Mouse (Mus musculus) spleen, postnatal 14 days (tissue): Measurements from ENCODE around the gene Trim56.
A peak's percentile ranks its signal among the peaks of the same experiment; 100 is the strongest.

Source experiments
- DNase-seq, 2 experiments: peaks; one replicate each; pipeline ENCODE4 v3.0.0; 2021 to 2022; ENCODE audit warnings: low spot score in 2 of 2

The Trim56 gene

GRCm38 (mm10) chr5:137076191-137076930, 39.6 kb downstream of the Trim56 start:
- peak in 1 of 2 experiments; percentile 11 for DNase-seq

- DNase-seq, result no peak
Observed at GRCm38 (mm10) chr5:137075726-137076125, 40.3 kb downstream of the Trim56 start.

GRCm38 (mm10) chr5:137074191-137074651, 41.8 kb downstream of the Trim56 start:
- no peak for DNase-seq

- no peak for DNase-seq
Observed at GRCm38 (mm10) chr5:137073141-137073540, 42.9 kb downstream of the Trim56 start.

GRCm38 (mm10) chr5:137072079-137072960, 43.7 kb downstream of the Trim56 start, which contains the start of gene Serpine1:
Gene Serpine1, minus strand, starts transcription at chr5:137072268.
- DNase-seq, result peak in 1 of 2 experiments; percentile 11

GRCm38 (mm10) chr5:137070881-137071605, 45.0 kb downstream of the Trim56 start:
- DNase-seq, result no peak

GRCm38 (mm10) chr5:137068711-137069110, 47.3 kb downstream of the Trim56 start:
- DNase-seq, result no peak

- no peak for DNase-seq
Observed at GRCm38 (mm10) chr5:137065923-137066322, 50.1 kb downstream of the Trim56 start.

GRCm38 (mm10) chr5:137065454-137065853, 50.6 kb downstream of the Trim56 start:
- DNase-seq, result no peak

GRCm38 (mm10) chr5:137062601-137063000, 53.4 kb downstream of the Trim56 start:
- DNase-seq, result no peak

- DNase-seq, result peak in 1 of 2 experiments; percentile 27
Observed at GRCm38 (mm10) chr5:137061809-137062481, 54.1 kb downstream of the Trim56 start.
